Mouse (Mus musculus): ENCODE data around the gene Baiap2.

Gene Baiap2

GRCm38 (mm10) chr11:120046553-120047191 is 104.1 kb downstream of the Baiap2 start, which contains the start of gene Aatk:
Aatk (minus strand) TSS chr11:120047167.
- DNase-seq = no peak

GRCm38 (mm10) chr11:120047531-120048251 is 105.1 kb downstream of the Baiap2 start:
- no peak for DNase-seq

DNA sequence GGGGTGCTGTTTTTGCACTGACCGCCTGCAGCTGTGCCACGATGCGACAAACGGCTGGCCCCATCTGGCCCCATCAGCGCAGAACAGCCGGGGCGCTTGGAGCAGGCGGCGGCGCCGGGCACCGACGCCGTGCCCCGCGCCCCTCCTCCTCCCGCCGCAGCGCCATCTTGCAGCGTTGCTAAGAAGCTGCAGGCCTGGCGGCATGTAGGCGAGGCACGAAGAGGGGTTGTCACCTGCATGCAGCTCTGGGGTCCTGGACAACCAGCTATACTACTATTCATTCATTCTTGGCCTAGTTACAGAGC is 105.6 kb downstream of the Baiap2 start:
- DNase-seq = no peak

- DNase-seq = no peak
These were observed 106.5 kb downstream of the Baiap2 start for GRCm38 (mm10) chr11:120049067-120049466.

DNA sequence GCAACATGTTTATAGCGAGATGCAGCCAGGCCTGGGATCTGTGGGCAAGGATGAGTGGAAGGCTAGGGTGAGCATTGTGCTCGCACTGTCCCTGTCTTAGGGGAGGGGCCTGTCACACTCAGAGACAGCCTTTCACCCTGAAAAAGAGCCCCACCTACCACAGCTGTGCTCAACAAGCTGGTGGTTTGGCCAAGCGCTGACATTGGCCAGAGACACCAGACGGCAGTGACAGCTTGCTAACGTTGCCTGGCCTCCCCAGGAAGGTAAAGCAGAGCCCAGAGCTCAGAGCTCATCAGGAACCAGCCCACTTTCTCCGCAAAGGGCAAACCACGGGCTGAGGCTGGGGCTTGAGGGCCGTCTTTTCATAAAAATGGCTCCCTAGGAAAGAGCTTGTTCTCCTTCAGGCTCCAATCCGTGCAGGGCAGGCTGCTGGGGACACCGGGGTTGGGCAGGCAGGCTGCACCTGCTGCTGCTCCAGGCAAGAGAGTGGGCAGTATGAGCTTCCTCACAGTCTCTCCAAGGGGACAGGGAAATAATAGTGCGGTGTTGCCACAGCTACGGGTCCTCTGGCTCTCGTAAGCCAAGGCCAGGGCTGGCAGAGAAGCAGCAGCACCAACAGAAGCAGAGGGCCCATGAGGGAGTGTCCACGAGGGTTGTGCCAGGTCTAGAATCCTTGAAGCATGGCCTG is 108.7 kb downstream of the Baiap2 start:
- DNase-seq = no peak

- no peak for DNase-seq
These were observed 109.7 kb downstream of the Baiap2 start for GRCm38 (mm10) chr11:120052274-120052673.

DNA sequence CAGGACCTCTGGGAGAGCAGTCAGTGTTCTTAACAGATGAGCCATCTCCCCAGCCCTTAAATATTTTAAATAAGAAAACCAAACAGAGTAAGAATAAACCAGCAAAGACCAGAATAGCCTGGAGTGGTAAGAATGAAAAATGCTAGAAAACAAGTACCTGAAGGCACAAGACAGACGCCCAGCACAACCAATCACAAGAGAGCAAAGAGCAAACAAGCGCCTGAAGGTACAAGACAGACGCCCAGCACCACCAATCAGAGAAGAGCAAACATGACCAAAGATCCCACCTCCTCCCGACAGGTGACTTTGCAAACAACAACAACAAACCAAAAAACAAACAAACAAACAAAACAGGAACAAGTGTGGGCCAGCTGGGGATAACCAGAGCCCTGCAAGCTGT is 111.3 kb downstream of the Baiap2 start:
- no peak for DNase-seq

DNA sequence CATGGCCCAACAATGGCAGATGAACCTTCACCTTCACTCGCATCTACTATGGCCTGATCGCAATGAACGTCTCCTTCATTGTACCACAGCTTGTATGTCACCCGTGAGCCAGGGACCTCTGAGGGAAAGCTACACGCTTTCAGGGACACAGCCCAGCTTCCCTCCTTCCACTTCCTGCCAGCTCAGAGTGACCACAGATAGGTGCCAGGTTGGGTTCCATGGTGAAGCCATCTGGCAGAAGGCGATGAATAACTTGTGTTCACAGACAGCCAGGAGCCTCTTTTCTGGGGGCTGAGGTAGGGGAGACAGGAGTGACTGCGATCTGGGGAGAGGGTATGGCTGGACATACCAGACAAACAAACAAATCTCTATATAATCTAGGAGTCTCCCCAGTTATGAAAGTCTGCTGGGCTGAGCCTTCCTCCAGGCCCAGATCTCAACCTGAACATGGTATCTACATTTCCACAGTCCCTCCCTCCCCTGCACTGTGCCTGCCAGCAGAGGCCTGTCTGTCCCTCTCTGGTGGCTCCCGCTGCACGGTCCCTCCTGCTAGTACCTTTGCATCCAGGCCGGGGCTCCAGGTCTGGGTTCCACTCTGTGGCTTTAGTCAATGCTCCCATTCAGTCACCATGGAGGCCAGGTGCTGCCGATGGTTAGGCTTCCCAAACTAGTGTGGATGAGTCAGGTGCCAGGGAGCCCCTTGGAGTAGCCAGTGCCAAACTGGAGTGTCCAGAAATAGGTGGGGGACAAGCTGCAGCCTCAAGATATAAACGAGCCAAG is 113.6 kb downstream of the Baiap2 start:
- no peak for DNase-seq

Data from spleen, adult 18-20 months (tissue).